Mouse (Mus musculus) cerebellum, adult 2 months (tissue): ENCODE results near the gene Comp.

ENCODE experiments used
- CTCF ChIP-seq: fragments of 200-500 bp; IDR thresholded peaks from 2 replicates; pipeline ENCODE4 v1.5.1; 2011; ENCODE audit warnings: low read depth, mild to moderate bottlenecking, control low read depth, low read length, moderate library complexity, borderline replicate concordance; ENCODE audit not compliant: insufficient read depth
- POLR2A ChIP-seq: fragments of 200-500 bp; IDR thresholded peaks from 2 replicates; pipeline ENCODE4 v1.6.1; 2011; ENCODE audit warnings: low read length, control low read depth, borderline replicate concordance; ENCODE audit not compliant: insufficient read depth

DNA sequence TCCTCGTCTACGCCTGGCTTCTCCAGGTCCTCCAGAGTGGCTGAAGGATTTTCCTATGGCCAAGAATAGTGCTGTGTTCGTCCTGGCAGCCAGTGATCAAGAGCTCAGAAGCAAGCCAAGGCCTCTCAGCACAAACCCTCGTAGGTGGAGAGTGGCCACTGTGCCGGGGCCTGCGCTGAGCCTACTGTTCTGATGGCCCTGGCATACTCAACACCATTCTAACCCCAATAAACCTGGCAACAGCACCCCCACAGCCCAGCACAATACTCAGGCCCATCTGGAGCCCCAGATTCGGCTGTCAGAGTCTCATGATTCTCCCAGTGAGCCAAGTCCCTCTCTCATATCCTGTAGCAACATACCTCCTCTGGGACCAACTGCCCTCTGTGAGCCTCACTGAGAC lies 32.7 kb upstream of the Comp start:
- TF ChIP-seq POLR2A (no peak), CTCF (no peak)
